Mouse (Mus musculus): ENCODE results near the gene Msh4. TPM values are rescaled to one million over a fixed set of nuclear protein-coding genes. Genes with fewer than 3 reads are reported as not detected.
A peak's percentile ranks its signal among the peaks of the same experiment; 100 is the strongest.
"Not testable (repeated sequence)": the region's sequence is repeated elsewhere in the genome, so short reads cannot be mapped to it uniquely, and the experiment has no call there.

Gene Msh4
- total RNA-seq, 2 experiments from 2014 or later, result 0.10 to 0.30 TPM

GRCm38 (mm10) chr3:153911882-153912440 lies 6.0 kb upstream of the Msh4 start:
- DNase-seq (ENCODE audit: low spot score in 2 of 2), result no peak

GRCm38 (mm10) chr3:153911197-153911881 lies 5.4 kb upstream of the Msh4 start:
- DNase-seq (ENCODE audit: low spot score in 2 of 2), result no peak

- no peak for DNase-seq (ENCODE audit: low spot score in 2 of 2)
These were observed 4.6 kb upstream of the Msh4 start for GRCm38 (mm10) chr3:153910489-153910888.

- no peak for DNase-seq (ENCODE audit: low spot score in 2 of 2)
These were observed 3.0 kb upstream of the Msh4 start for GRCm38 (mm10) chr3:153908919-153909318.

- DNase-seq (ENCODE audit: low spot score in 2 of 2), result no peak
These were observed 445 bp downstream of the Msh4 start for GRCm38 (mm10) chr3:153905251-153906135.

GRCm38 (mm10) chr3:153904586-153904985 lies 1.4 kb downstream of the Msh4 start:
- peak in 1 of 2 experiments; percentile 33 for DNase-seq (ENCODE audit: low spot score in 2 of 2)

GRCm38 (mm10) chr3:153902595-153902994 lies 3.3 kb downstream of the Msh4 start:
- DNase-seq (ENCODE audit: low spot score in 2 of 2), result no peak

GRCm38 (mm10) chr3:153901904-153902303 lies 4.0 kb downstream of the Msh4 start:
- no peak for DNase-seq (ENCODE audit: low spot score in 2 of 2)

- no peak for DNase-seq (ENCODE audit: low spot score in 2 of 2)
These were observed 8.7 kb downstream of the Msh4 start for GRCm38 (mm10) chr3:153897216-153897615.

GRCm38 (mm10) chr3:153895454-153895853 lies 10.5 kb downstream of the Msh4 start:
- DNase-seq (ENCODE audit: low spot score in 2 of 2), result no peak

GRCm38 (mm10) chr3:153889188-153889781 lies 16.7 kb downstream of the Msh4 start:
- no peak for DNase-seq (ENCODE audit: low spot score in 2 of 2)

- DNase-seq (ENCODE audit: low spot score in 2 of 2), result no peak
These were observed 17.8 kb downstream of the Msh4 start for GRCm38 (mm10) chr3:153888141-153888540.

GRCm38 (mm10) chr3:153886296-153886695 lies 19.6 kb downstream of the Msh4 start:
- DNase-seq (ENCODE audit: low spot score in 2 of 2), result no peak

- no peak for DNase-seq (ENCODE audit: low spot score in 2 of 2)
These were observed 34.5 kb downstream of the Msh4 start for GRCm38 (mm10) chr3:153871396-153871795.

- DNase-seq (ENCODE audit: low spot score in 2 of 2), result peak in 1 of 2 experiments; percentile 16
These were observed 38.5 kb downstream of the Msh4 start for GRCm38 (mm10) chr3:153867149-153868136.

- DNase-seq (ENCODE audit: low spot score in 2 of 2), result no peak
These were observed 41.1 kb downstream of the Msh4 start for GRCm38 (mm10) chr3:153864636-153865429.

GRCm38 (mm10) chr3:153863816-153864215 lies 42.1 kb downstream of the Msh4 start:
- DNase-seq (ENCODE audit: low spot score in 2 of 2), result no peak

- not testable (repeated sequence) for DNase-seq (ENCODE audit: low spot score in 2 of 2)
These were observed 45.5 kb downstream of the Msh4 start for GRCm38 (mm10) chr3:153860392-153860791.

- no peak for DNase-seq (ENCODE audit: low spot score in 2 of 2)
These were observed 47.5 kb downstream of the Msh4 start for GRCm38 (mm10) chr3:153858350-153859001.

All from layer of hippocampus, adult 18-20 months (tissue).